Mouse (Mus musculus) liver, embryonic 14.5 days (tissue): ENCODE data around the gene H2-Ab1. TPM values are rescaled to one million over a fixed set of nuclear protein-coding genes. Genes with fewer than 3 reads are reported as not detected.

Experiments
- ATAC-seq: fragments of 200-750 bp; cut with Nextera tagmentation; 2 replicates; pipeline ENCODE4 v1.8.0; 2017; ENCODE audit warnings: moderate number of reproducible peaks, mild to moderate bottlenecking, moderate library complexity; ENCODE audit not compliant: insufficient read depth
- DNase-seq, 3 experiments: peaks; one replicate each; pipeline ENCODE4 v3.0.0-alpha.2; 2012 to 2013; ENCODE audit warnings: low read depth in 3 of 3, low spot score in 3 of 3
- H3K27ac ChIP-seq: fragments of 300-500 bp; sonication (generic); 2 replicates; pipeline ENCODE4 v1.5.1; 2014; ENCODE audit warnings: moderate library complexity, mild to moderate bottlenecking, control low read depth, inconsistent platforms
- H3K27me3 ChIP-seq: fragments of 300-500 bp; sonication (generic); 2 replicates; pipeline ENCODE4 v1.6.1; 2014; ENCODE audit warnings: mild to moderate bottlenecking, low read length, moderate library complexity; ENCODE audit not compliant: control insufficient read depth, insufficient read depth
- H3K36me3 ChIP-seq: fragments of 300-500 bp; sonication (generic); replicated peaks from 2 replicates; pipeline ENCODE4 v1.6.1; 2014; ENCODE audit warnings: low read depth; ENCODE audit not compliant: control insufficient read depth, insufficient read depth
- H3K4me1 ChIP-seq, 2 experiments: fragments of 200-500 bp in 1 of 2; fragments of 300-500 bp in 1 of 2; sonication (generic) in 1 of 2; replicated peaks; 2 replicates each; pipeline ENCODE4 v1.6.1; 2012 to 2014; ENCODE audit warnings: antibody characterized with exemption in 1 of 2, inconsistent platforms in 1 of 2, low read length in 1 of 2; ENCODE audit not compliant: control insufficient read depth in 2 of 2, insufficient read depth in 2 of 2
- H3K4me2 ChIP-seq: fragments of 300-500 bp; sonication (generic); 2 replicates; pipeline ENCODE4 v1.6.1; 2014; ENCODE audit warnings: low read depth, mild to moderate bottlenecking, control low read depth, moderate library complexity
- H3K4me3 ChIP-seq, 2 experiments: fragments of 200-500 bp in 1 of 2; fragments of 300-500 bp in 1 of 2; sonication (generic) in 1 of 2; 2 replicates each; pipeline ENCODE4 v1.5.1; 2012 to 2014; ENCODE audit warnings: low read depth in 2 of 2, low read length in 2 of 2, mild to moderate bottlenecking in 2 of 2, control low read depth in 1 of 2, inconsistent platforms in 1 of 2, moderate library complexity in 1 of 2; ENCODE audit not compliant: insufficient read depth in 1 of 2
- H3K9ac ChIP-seq: fragments of 300-500 bp; sonication (generic); replicated peaks from 2 replicates; pipeline ENCODE4 v1.6.1; 2014; ENCODE audit warnings: mild to moderate bottlenecking, control low read depth, moderate library complexity
- H3K9me3 ChIP-seq: fragments of 300-500 bp; sonication (generic); 2 replicates; pipeline ENCODE4 v1.6.1; 2016; ENCODE audit warnings: low read length, mixed read lengths; ENCODE audit not compliant: control insufficient read depth
- CTCF ChIP-seq: IDR thresholded peaks from 2 replicates; pipeline ENCODE4 v1.5.1; 2016; ENCODE audit warnings: antibody characterized with exemption, low read depth, control low read depth
- EP300 ChIP-seq: IDR thresholded peaks from 2 replicates; pipeline ENCODE4 v1.6.1; 2016; ENCODE audit warnings: antibody characterized with exemption, low read depth
- WGBS: fragments of 180-500 bp; shearing (Covaris S2); extraction: QIAGEN DNeasy Blood & Tissue Kit; methylation state at CpG from one replicate; pipeline ENCODE4 v1.1.7; 2014; ENCODE audit not compliant: insufficient replicate concordance; 5-methylcytosine and 5-hydroxymethylcytosine counted together
- polyA plus RNA-seq, 2 experiments: library from polyadenylated mRNA; depleted of rRNA in 1 of 2; stranded (reverse) in 1 of 2; unstranded in 1 of 2; fragments of >200 nt; fragmentation: Nextera tagmentation in 1 of 2; extraction: Ambion mirVana in 1 of 2; gene quantifications; 2 replicates each; pipeline versions ENCODE4 v1.2.1 to v1.2.3; 2012 to 2014

Gene H2-Ab1
- 2.0 and 2.3 TPM in 2 replicates for polyA plus RNA-seq (2012; rRNA removed)
- 3.2 and 3.3 TPM in 2 replicates for polyA plus RNA-seq (2014; fragmentation: Nextera tagmentation; extraction: Ambion mirVana)

DNA sequence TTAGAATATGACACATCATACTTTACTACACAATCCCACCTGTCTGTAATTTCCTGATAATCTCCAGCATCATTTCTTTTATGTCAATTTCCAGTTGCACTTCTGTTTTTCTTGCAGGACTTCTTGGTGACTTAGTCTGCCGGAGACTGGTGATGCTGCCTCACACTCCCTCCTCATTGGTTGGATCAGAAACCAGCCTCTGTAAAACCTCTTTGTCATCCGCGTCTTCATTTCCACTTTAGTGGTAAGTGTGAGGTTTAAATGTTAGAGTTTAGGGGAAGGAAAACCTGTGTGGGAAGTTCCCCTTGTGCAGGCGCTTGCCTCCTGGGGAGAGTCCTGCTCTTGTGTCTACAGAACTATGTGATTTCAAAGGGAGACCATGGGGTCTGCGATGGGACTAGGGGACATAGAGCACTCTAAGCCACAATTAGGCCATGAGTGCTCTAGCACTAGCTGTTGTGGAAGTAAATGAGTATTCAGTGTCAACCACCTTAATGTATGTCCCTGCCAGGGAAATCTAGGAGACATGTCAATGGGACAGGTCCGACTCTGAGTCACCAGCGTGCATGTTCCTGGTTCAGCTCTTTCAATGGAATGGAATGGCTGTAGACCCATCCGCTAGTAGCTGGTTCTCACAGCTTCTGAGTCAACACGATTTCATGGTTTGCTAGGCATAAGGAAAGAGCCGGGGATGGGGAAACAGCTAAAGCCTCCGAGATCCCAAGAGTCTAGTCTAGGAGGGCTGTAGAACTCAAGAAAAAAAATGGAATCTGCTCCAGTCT is at the start of gene H2-Ab1:
Gene H2-Ab1, plus strand, starts transcription at position 96 of the 782 bp plus-strand sequence.
- Histone ChIP-seq H3K27me3 (peaks cover 4% of the 10 kb centered on the region; the same call in 1 of the 2 replicates), H3K9me3 (no peaks in the 10 kb centered on the region), H3K4me1 (no peaks in the 10 kb centered on the region), H3K4me2 (no peak within 1 kb of the TSS), H3K27ac (no peak within 1 kb of the TSS), H3K4me3 (no peak within 1 kb of the TSS), H3K36me3 (no peaks in the 10 kb centered on the region), H3K9ac (no peak within 1 kb of the TSS)
- DNase-seq (no peak), ATAC-seq (no peak)
- WGBS = 47% methylated on average over 11 of the region's 11 CpGs
- no peak for TF ChIP-seq CTCF
- TF ChIP-seq EP300 = no peak

DNA sequence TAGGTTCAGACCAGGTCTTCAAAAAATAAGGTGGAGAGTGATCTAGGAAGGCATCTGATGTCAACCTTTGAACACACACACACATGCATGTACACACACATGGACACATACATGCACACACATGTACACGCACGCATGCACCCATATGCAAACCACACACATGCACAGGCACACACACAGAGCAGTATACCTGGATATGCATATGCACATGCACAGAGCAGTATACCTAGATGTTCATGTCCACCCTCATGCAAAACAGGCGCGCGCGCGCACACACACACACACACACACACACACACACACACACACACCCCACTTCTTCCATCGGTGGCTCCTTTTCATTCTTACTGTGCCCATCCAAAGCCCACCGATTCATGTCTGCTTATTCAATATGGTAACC is 49.6 kb upstream of the H2-Ab1 start:
- H3K9me3 ChIP-seq = no peaks in the 10 kb centered on the region
- TF ChIP-seq CTCF = no peak
- DNase-seq (no peak), ATAC-seq (no peak)
- H3K27ac ChIP-seq = no peak overlapping the region
- H3K4me2 ChIP-seq = no peak overlapping the region
- H3K36me3 ChIP-seq = no peaks in the 10 kb centered on the region
- peaks cover 7 to 12% of the 10 kb centered on the region in 2 experiments for H3K4me1 ChIP-seq
- WGBS = 89% methylated on average over 9 of the region's 9 CpGs
- no peaks in the 10 kb centered on the region for H3K27me3 ChIP-seq
- no peak overlapping the region for H3K9ac ChIP-seq
- no peak overlapping the region for H3K4me3 ChIP-seq

DNA sequence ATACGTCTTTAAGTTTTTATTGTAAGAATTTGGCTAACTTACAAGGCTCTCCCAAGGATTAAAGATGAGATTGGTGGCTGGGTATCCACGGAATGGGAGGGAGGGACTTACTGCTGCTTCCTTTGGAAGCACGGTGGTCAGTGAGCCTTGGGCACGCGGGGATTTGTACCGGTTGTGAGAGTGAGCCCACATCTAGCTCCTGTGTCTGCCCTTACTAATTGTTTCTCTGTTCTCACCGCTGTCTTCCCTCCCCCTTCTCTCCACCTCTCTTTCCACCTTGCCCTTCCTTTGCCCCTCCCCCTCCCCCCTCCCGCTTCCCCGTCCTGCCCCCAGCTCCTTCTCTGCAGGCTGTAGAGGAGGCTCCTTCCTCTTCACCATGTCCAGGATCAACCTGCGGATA is 49.1 kb upstream of the H2-Ab1 start:
- WGBS = 42% methylated on average over 8 of the region's 10 CpGs
- Histone ChIP-seq H3K4me2 (no peak overlapping the region), H3K4me1 (peaks cover 7 to 12% of the 10 kb centered on the region in 2 experiments), H3K9me3 (no peaks in the 10 kb centered on the region), H3K36me3 (no peaks in the 10 kb centered on the region), H3K9ac (no peak overlapping the region), H3K4me3 (no peak overlapping the region), H3K27me3 (no peaks in the 10 kb centered on the region), H3K27ac (no peak overlapping the region)
- DNase-seq (no peak), ATAC-seq (no peak)
- TF ChIP-seq EP300 (no peak), CTCF (no peak)

DNA sequence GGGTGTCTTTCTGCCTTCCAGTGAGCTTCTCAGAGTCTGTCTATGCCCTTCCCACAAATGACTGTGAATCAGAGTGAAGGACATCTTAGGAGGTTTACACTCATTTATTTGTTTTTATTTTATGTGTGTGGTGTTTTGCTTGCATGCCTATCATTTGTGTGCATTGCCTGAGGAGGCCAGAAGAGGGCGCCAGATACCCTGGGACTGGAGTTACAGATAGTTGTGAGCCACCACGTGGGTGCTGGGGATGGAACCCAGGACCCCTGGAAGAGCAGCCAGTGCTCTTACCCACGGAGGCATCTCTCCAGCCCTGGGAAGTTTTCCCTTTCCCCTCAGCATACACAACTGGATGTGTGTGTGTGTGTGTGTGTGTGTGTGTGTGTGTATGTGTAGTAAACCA is 47.8 kb upstream of the H2-Ab1 start:
- H3K4me1 ChIP-seq = peaks cover 7 to 12% of the 10 kb centered on the region in 2 experiments
- no peak overlapping the region for H3K4me3 ChIP-seq
- H3K9me3 ChIP-seq = no peaks in the 10 kb centered on the region
- no peaks in the 10 kb centered on the region for H3K36me3 ChIP-seq
- no peak for ATAC-seq
- H3K27ac ChIP-seq = no peak overlapping the region
- no peak for DNase-seq
- no peak overlapping the region for H3K9ac ChIP-seq
- H3K4me2 ChIP-seq = no peak overlapping the region
- peak; percentile 77 for TF ChIP-seq CTCF
- TF ChIP-seq EP300 = no peak
- no peaks in the 10 kb centered on the region for H3K27me3 ChIP-seq
- WGBS = 52% methylated on average over 3 of the region's 3 CpGs

DNA sequence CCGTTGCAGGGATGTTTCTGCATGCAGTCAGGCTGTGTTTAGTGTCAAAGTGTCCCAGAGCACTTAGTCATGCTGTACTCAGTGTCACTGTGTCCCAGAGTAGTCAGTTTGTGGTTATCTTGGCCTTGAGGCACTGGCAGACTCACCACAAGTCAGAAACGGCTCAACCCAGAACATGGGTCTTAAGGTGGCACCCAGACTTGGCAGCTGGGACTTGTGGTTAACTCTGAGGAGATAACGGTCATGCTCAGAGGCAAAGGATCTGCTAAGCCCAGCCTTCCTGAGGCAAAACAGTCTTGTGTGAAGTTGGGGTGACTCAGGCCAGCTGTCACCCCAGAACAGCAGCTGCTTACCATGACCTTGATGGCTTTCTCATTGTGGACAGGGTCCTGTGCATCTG is 46.9 kb upstream of the H2-Ab1 start:
- H3K36me3 ChIP-seq = no peaks in the 10 kb centered on the region
- H3K9ac ChIP-seq = no peak overlapping the region
- no peaks in the 10 kb centered on the region for H3K9me3 ChIP-seq
- peaks cover under 1 to 7% of the 10 kb centered on the region in 2 experiments; a peak in 3 of 4 replicates for H3K4me1 ChIP-seq
- TF ChIP-seq EP300 = peak; percentile 76
- TF ChIP-seq CTCF = no peak
- 14% methylated on average over 3 of the region's 3 CpGs for WGBS
- no peak overlapping the region; the same call in 1 of the 2 replicates for H3K27ac ChIP-seq
- no peaks in the 10 kb centered on the region for H3K27me3 ChIP-seq
- peak; percentile 82 for ATAC-seq
- no peak overlapping the region for H3K4me2 ChIP-seq
- H3K4me3 ChIP-seq = no peak overlapping the region
- DNase-seq = peak in 1 of 3 experiments; percentile 40
